Mouse (Mus musculus) adrenal gland, adult (tissue): Measurements from ENCODE around the gene Gm20388.

Experiments used
- DNase-seq, 2 experiments: peaks; one replicate each; pipeline ENCODE4 v3.0.0; 2022 to 2023; ENCODE audit warnings: low spot score in 1 of 2; ENCODE audit not compliant: inconsistent age in 2 of 2

Gene Gm20388

DNA sequence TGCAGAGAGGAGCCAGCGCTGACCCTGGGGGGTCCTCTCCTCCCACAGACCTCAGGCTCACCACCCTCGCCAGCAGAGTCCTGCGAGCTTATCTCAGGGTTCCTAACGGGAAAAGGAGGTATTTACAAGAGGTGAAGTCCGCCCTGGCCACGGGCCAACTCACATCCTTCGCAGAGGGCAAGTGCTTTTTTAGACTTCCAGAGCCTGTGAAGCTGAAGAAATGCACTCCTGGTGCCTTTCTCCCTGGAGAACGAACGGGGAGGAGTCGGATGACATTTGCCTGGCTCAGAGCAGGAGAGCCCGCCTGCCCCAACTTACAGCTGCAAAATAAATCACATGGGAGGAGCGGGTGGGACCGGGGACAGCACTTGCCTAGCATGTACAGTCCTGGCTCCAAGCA lies 1117.1 kb downstream of the Gm20388 start:
- peak; percentile 33 to 66 for DNase-seq

DNA sequence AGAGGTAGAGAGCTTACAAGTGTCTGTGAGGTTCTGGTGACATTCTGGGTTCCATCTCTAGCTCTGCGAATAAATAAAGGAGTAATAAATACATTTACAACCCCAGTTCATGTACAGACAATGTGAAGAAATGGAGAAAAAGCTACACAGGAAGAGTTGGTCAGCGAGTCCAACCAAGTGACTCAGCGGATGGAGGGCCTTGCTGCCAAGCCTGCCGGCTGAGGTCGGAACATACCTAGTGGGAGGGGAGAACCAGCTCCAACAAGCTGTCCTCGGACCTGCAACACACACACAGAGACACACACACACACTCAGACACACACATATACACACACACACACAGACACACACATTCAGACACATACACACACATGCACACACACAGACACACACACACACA lies 1118.4 kb downstream of the Gm20388 start:
- no peak for DNase-seq

GRCm38 (mm10) chr8:121030496-121031040 lies 1119.9 kb downstream of the Gm20388 start:
- no peak for DNase-seq

DNA sequence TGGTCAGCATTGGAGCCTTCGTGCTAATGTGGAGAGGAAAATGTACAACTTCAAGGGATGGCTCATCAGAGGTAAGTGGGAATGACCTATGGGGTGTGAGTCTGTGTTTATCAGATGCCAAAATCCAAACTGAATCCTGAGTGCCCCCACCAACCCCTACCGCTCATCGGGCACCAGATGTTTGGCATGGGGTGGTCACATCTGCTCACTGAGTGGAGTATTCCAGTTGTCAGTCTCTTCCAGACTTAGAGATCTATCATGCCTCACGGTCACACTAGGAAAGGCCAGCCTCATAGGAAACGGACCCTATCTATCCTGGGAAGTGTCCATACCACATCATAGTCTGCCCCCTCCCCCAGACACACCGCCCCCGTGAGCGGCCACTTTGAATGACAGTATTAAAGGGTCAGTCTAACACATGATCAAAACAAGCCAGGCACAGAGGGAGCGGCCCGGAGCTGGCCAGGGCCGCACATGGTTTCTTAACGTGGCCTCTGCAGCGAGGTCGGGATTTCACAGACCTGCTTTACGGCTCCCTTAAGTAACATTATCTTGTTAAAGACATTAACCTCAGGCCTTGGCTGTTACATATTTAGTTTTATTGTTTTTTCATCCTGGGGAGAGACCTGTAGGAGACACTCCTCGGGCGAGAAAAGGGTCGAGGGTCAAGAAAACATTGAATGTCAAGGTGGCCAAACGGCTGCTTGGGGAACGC lies 1122.8 kb downstream of the Gm20388 start:
- no peak for DNase-seq

GRCm38 (mm10) chr8:121035611-121036010 lies 1125.0 kb downstream of the Gm20388 start:
- DNase-seq: no peak

GRCm38 (mm10) chr8:121043719-121044440 lies 1133.2 kb downstream of the Gm20388 start:
- DNase-seq: no peak

GRCm38 (mm10) chr8:121047441-121047840 lies 1136.8 kb downstream of the Gm20388 start:
- DNase-seq: peak in 1 of 2 experiments; percentile 31

- no peak for DNase-seq
These were observed 1147.4 kb downstream of the Gm20388 start for GRCm38 (mm10) chr8:121058081-121058480.

GRCm38 (mm10) chr8:121059098-121059497 lies 1148.5 kb downstream of the Gm20388 start:
- DNase-seq: no peak

DNA sequence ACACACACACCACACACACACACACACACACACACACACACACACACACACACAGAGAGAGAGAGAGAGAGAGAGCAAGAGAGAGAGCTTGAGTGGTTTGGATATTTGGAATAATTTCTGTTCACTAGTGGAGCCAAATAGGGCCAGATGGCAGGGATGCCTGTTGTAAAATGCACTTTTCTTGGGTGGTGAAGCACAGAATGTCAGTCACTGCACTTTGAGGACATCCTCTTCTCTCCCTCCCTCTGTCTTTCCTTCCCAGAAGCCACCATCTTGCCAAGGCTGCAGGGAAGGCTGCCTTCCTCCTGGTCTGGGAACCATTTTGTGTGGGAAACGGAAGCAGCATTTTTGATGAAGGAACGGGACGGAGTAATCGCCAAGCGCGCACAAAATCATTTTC lies 1151.9 kb downstream of the Gm20388 start:
- DNase-seq: no peak

DNA sequence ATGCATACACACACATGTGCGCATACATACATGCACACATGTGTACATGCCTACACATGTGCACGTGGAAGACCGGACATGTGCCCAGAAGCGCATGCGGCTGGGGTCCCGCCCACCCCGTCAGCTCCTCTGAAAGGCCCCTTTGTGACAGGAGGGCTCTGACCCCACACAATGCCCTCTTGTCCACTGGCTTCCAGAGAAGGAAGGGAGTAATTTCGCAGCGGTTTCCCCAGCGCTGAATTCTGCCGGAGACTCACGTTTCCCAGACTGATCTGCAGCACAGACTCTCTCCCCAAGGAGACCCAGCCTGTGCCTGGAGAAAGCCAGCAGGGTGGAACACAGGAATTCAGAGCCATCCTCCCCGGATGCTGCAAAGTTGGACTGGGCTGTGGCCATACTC lies 1153.0 kb downstream of the Gm20388 start:
- DNase-seq: no peak

DNA sequence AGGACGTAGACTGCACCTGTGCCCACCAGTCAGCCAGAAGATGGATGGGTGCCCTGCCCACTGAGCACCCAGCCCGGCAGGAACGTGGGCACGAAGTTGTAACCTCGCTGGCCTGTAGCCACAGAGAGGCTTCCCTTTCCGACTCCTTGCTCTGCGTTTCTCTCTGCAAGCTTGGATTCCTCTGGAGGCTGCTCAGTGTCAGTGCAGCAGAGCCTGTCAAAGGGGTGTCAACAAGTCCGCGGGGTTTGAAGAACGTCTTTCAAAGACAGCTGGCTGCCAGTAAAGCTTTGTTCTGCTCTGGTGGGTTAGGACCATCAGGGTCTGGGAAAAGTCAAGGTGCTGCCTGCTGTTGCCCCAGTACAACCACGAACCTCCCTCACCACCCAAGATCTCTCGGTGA lies 1160.8 kb downstream of the Gm20388 start:
- no peak for DNase-seq

- DNase-seq: no peak
These were observed 1161.9 kb downstream of the Gm20388 start for GRCm38 (mm10) chr8:121072406-121073130.

GRCm38 (mm10) chr8:121073174-121074107 lies 1162.8 kb downstream of the Gm20388 start:
- DNase-seq: no peak

GRCm38 (mm10) chr8:121074108-121074847 lies 1163.6 kb downstream of the Gm20388 start:
- no peak for DNase-seq

GRCm38 (mm10) chr8:121074848-121075145 lies 1164.2 kb downstream of the Gm20388 start:
- no peak for DNase-seq

DNA sequence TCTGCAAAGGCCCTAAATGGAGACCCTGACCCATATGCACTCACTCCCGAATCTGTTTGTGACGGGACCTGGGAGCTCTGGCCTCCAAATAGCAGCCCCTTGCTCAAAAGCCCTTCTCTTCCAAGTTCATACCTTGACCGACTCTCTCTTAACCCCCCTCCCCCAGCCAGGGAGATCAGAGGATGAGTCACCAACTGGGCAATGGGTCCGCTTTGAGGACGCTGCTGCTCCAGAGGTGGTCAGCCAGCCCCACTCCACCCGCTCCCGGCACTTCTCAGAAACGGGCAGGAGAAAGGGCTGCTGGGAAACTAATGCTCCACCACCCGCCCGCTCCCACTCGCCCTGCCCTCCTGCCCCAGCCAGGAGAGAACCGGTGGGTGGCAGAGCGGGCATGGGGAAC lies 1165.3 kb downstream of the Gm20388 start:
- DNase-seq: no peak

- no peak for DNase-seq
These were observed 1165.9 kb downstream of the Gm20388 start for GRCm38 (mm10) chr8:121076555-121076954.

DNA sequence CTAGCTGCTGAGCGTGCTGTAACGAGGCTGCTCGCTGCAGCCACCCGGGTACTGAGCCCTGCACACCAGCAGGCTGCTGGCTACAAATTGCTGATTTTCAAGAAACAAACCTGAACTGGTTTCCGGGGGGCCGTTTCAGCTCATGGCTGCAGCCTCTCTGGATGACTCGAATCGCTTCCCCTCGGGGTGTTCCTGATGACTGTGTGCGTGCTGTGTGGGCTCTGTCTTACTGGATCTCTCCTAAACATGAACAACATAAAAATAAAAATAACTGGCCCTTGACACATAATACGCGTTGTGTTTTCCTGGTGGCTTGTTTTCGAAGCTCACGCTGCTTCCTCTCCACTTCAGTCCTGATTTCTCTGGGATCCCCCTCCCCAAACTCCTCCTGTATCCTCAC lies 1168.1 kb downstream of the Gm20388 start:
- no peak for DNase-seq

DNA sequence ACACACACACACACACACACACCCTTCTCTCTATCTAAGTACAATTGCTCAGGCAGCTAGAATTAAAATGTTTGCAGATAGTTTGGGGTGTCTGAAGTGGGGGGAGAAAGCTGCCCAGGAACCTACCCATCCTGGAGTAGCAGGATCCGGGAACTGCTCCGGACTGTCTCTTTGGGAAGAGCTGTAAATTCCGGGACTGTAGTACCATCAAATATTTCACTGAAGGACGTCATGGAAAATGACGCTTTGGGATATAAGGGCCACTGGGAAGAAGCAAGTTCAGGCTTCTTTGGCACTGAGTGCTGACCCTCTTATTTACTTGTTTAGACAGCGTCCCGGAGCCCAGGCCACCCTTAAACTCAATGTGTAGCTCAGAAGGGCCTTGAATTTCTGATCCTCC lies 1168.6 kb downstream of the Gm20388 start:
- no peak for DNase-seq
